Comparison of ENCODE assay signal across 11 mouse cellular contexts in the genomic region with DNA sequence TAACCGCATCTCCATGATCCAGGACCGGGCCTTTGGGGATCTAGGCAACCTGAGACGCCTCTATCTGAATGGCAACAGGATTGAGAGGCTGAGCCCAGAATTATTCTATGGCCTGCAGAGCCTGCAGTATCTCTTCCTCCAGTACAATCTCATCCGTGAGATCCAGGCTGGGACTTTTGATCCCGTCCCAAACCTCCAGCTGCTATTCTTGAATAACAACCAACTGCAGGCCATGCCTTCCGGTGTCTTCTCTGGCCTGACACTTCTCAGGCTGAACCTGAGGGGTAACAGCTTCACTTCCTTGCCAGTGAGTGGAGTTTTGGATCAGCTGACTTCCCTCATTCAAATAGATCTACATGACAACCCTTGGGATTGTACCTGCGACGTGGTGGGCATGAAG. TPM values are rescaled to one million over a fixed set of nuclear protein-coding genes. Genes with fewer than 3 reads are reported as not detected.
DNase-seq lines count a peak whose midpoint lies in the region; ATAC-seq and TF ChIP-seq lines count a peak whose summit lies in the region.
"Had no signal": no experiment of that assay in that cellular context is flagged by ENCODE, and none has a peak within 500 bp of the region (broad histone marks: within the 10 kb centered on the region; RNA-seq: fewer than 3 reads in every experiment).

No protein-coding gene starts in this region.

- H3K9me3 ChIP-seq in forebrain, embryonic 13.5 days (replicated peaks), result no peaks in the 10 kb centered on the region
- H3K9me3 ChIP-seq in forebrain, embryonic 14.5 days (replicated peaks; ENCODE audit: control insufficient read depth, low read length), result no peaks in the 10 kb centered on the region
- H3K9me3 ChIP-seq in midbrain, embryonic 10.5 days (replicated peaks), result no peaks in the 10 kb centered on the region
- no peaks in the 10 kb centered on the region for H3K9me3 ChIP-seq in midbrain, postnatal 0 days (ENCODE audit: low read length)
- no peaks in the 10 kb centered on the region for H3K9me3 ChIP-seq in hindbrain, embryonic 16.5 days (ENCODE audit: control insufficient read depth, low read length)
- no peaks in the 10 kb centered on the region for H3K9me3 ChIP-seq in neural tube, embryonic 15.5 days (replicated peaks)

- TF ChIP-seq CTCF in midbrain, postnatal 0 days (IDR thresholded peaks at IDR 0.05), result no peak

- no peak overlapping the region for H3K4me3 ChIP-seq in forebrain, embryonic 13.5 days
- no peak overlapping the region for H3K4me3 ChIP-seq in forebrain, embryonic 14.5 days (ENCODE audit: low read depth, low read length)
- no peak overlapping the region for H3K4me3 ChIP-seq in midbrain, embryonic 10.5 days
- no peak overlapping the region for H3K4me3 ChIP-seq in midbrain, postnatal 0 days (ENCODE audit: low read depth, low read length)
- no peak overlapping the region for H3K4me3 ChIP-seq in hindbrain, embryonic 16.5 days (ENCODE audit: low read length)
- no peak overlapping the region; the same call in 1 of the 2 replicates for H3K4me3 ChIP-seq in neural tube, embryonic 15.5 days (replicated peaks)

- H3K4me2 ChIP-seq in forebrain, embryonic 13.5 days, result peak overlapping the region; percentile 88
- no peak overlapping the region; the same call in 1 of the 2 replicates for H3K4me2 ChIP-seq in forebrain, embryonic 14.5 days (ENCODE audit: low read length)
- H3K4me2 ChIP-seq in midbrain, postnatal 0 days (ENCODE audit: low read depth, low read length, poor library complexity, severe bottlenecking), result no peak overlapping the region
- peak overlapping the region; percentile 76 for H3K4me2 ChIP-seq in hindbrain, embryonic 16.5 days (ENCODE audit: low read length)
- peak overlapping the region; percentile 75 for H3K4me2 ChIP-seq in neural tube, embryonic 15.5 days

- no peak overlapping the region for H3K27ac ChIP-seq in forebrain, embryonic 13.5 days
- H3K27ac ChIP-seq in forebrain, embryonic 14.5 days (ENCODE audit: low read depth, low read length), result no peak overlapping the region
- H3K27ac ChIP-seq in midbrain, embryonic 10.5 days (replicated peaks), result no peak overlapping the region
- H3K27ac ChIP-seq in midbrain, postnatal 0 days (ENCODE audit: low read depth, low read length), result no peak overlapping the region
- no peak overlapping the region for H3K27ac ChIP-seq in hindbrain, embryonic 16.5 days (ENCODE audit: low read depth, low read length)
- no peak overlapping the region for H3K27ac ChIP-seq in neural tube, embryonic 15.5 days (replicated peaks)

- peaks cover 27% of the 10 kb centered on the region for H3K4me1 ChIP-seq in forebrain, embryonic 13.5 days
- peaks cover 14% of the 10 kb centered on the region for H3K4me1 ChIP-seq in forebrain, embryonic 14.5 days (ENCODE audit: control insufficient read depth, insufficient read depth, low read length)
- peaks cover 32% of the 10 kb centered on the region for H3K4me1 ChIP-seq in midbrain, embryonic 10.5 days
- H3K4me1 ChIP-seq in midbrain, postnatal 0 days (ENCODE audit: insufficient read depth, low read length), result no peaks in the 10 kb centered on the region
- H3K4me1 ChIP-seq in hindbrain, embryonic 16.5 days (ENCODE audit: control insufficient read depth, insufficient read depth, low read depth, low read length), result peaks cover 8% of the 10 kb centered on the region
- peaks cover 33% of the 10 kb centered on the region for H3K4me1 ChIP-seq in neural tube, embryonic 15.5 days

- DNase-seq in forebrain, embryonic 14.5 days (ENCODE audit: low spot score), result no peak
- DNase-seq in midbrain, embryonic 10.5 days (ENCODE audit: low spot score), result peak; percentile 13
- no peak for DNase-seq in midbrain, postnatal 0 days (ENCODE audit: low spot score)
- DNase-seq in kidney, adult 8-10 months, result no peak
- no peak for DNase-seq in testis, postnatal 14 days (ENCODE audit: low spot score)
- DNase-seq: kidney, adult 11 months; layer of hippocampus, postnatal 36 days had no signal

- WGBS in forebrain, embryonic 13.5 days, result 76% methylated on average over 8 of the region's 8 CpGs
- WGBS in forebrain, embryonic 14.5 days, result 81% methylated on average over 8 of the region's 8 CpGs
- WGBS in midbrain, embryonic 10.5 days, result 71% methylated on average over 8 of the region's 8 CpGs
- 75% methylated on average over 8 of the region's 8 CpGs for WGBS in midbrain, postnatal 0 days
- WGBS in hindbrain, embryonic 16.5 days, result 76% methylated on average over 8 of the region's 8 CpGs
- 70% methylated on average over 8 of the region's 8 CpGs for WGBS in neural tube, embryonic 15.5 days

- peaks cover 4% of the 10 kb centered on the region for H3K36me3 ChIP-seq in forebrain, embryonic 13.5 days (ENCODE audit: poor library complexity, severe bottlenecking)
- H3K36me3 ChIP-seq in forebrain, embryonic 14.5 days (ENCODE audit: control insufficient read depth, insufficient read depth, low read length), result no peaks in the 10 kb centered on the region
- peaks cover 22% of the 10 kb centered on the region for H3K36me3 ChIP-seq in midbrain, embryonic 10.5 days
- H3K36me3 ChIP-seq in midbrain, postnatal 0 days (ENCODE audit: insufficient read depth, low read length), result peaks cover 4% of the 10 kb centered on the region; the same call in 1 of the 2 replicates
- 0 out of 2 replicates have a peak, but pooled peaks cover 3% of the 10 kb centered on the region for H3K36me3 ChIP-seq in hindbrain, embryonic 16.5 days (ENCODE audit: control insufficient read depth, insufficient read depth, low read length)
- H3K36me3 ChIP-seq in neural tube, embryonic 15.5 days, result 0 out of 2 replicates have a peak, but pooled peaks cover 7% of the 10 kb centered on the region

- H3K9ac ChIP-seq in forebrain, embryonic 13.5 days, result no peak overlapping the region
- H3K9ac ChIP-seq in forebrain, embryonic 14.5 days (ENCODE audit: low read length), result no peak overlapping the region
- no peak overlapping the region for H3K9ac ChIP-seq in midbrain, postnatal 0 days (replicated peaks; ENCODE audit: low read length, poor library complexity, severe bottlenecking)
- no peak overlapping the region for H3K9ac ChIP-seq in hindbrain, embryonic 16.5 days (ENCODE audit: low read depth, low read length)
- H3K9ac ChIP-seq in neural tube, embryonic 15.5 days (replicated peaks), result no peak overlapping the region; the same call in 1 of the 2 replicates
- H3K9ac ChIP-seq: liver, postnatal 0 days had no signal

- ATAC-seq in forebrain, embryonic 13.5 days, result no peak
- ATAC-seq in forebrain, embryonic 14.5 days, result no peak
- no peak for ATAC-seq in midbrain, postnatal 0 days (ENCODE audit: low FRiP score)
- no peak for ATAC-seq in hindbrain, embryonic 16.5 days
- no peak for ATAC-seq in neural tube, embryonic 15.5 days (ENCODE audit: low FRiP score)
- ATAC-seq: liver, postnatal 0 days had no signal

- H3K27me3 ChIP-seq in forebrain, embryonic 13.5 days, result peaks cover 8% of the 10 kb centered on the region; the same call in 1 of the 2 replicates
- H3K27me3 ChIP-seq in forebrain, embryonic 14.5 days (replicated peaks; ENCODE audit: control insufficient read depth, insufficient read depth, low read length), result 0 out of 2 replicates have a peak, but pooled peaks cover 3% of the 10 kb centered on the region
- peaks cover 26% of the 10 kb centered on the region for H3K27me3 ChIP-seq in midbrain, embryonic 10.5 days (ENCODE audit: low read depth, poor library complexity, severe bottlenecking)
- H3K27me3 ChIP-seq in midbrain, postnatal 0 days (ENCODE audit: insufficient read depth, low read length), result no peaks in the 10 kb centered on the region
- no peaks in the 10 kb centered on the region for H3K27me3 ChIP-seq in hindbrain, embryonic 16.5 days (replicated peaks; ENCODE audit: control insufficient read depth, insufficient read depth, low read length)
- H3K27me3 ChIP-seq in neural tube, embryonic 15.5 days (replicated peaks), result no peaks in the 10 kb centered on the region

RNA-seq across cellular contexts. Expression of gene Slitrk5, which starts 5.4 kb away (rescaled TPM):
- 16.1 and 18.6 TPM in 2 replicates for polyA plus RNA-seq in forebrain, embryonic 13.5 days (2015; fragmentation: Nextera tagmentation; extraction: Ambion mirVana)
- polyA plus RNA-seq in forebrain, embryonic 14.5 days (2014; fragmentation: Nextera tagmentation; extraction: Ambion mirVana), result 14.3 and 19.0 TPM in 2 replicates
- polyA plus RNA-seq in midbrain, embryonic 10.5 days (2016; fragmentation: Nextera tagmentation; extraction: Ambion mirVana), result 12.0 and 15.5 TPM in 2 replicates
- 55.0 and 55.5 TPM in 2 replicates for total RNA-seq in midbrain, postnatal 0 days (2014; rRNA removed)
- polyA plus RNA-seq in midbrain, postnatal 0 days (2015; fragmentation: Nextera tagmentation; extraction: Ambion mirVana), result 30.4 and 31.0 TPM in 2 replicates
- 34.3 and 36.2 TPM in 2 replicates for polyA plus RNA-seq in hindbrain, embryonic 16.5 days (2015; fragmentation: Nextera tagmentation; extraction: Ambion mirVana)
- polyA plus RNA-seq in neural tube, embryonic 15.5 days (2015; fragmentation: Nextera tagmentation; extraction: Ambion mirVana), result 33.1 and 36.2 TPM in 2 replicates
- polyA plus RNA-seq: liver, postnatal 0 days had no signal

Comparison
In these comparisons a context has a peak if more than half of its experiments do, and no peak if none do; other contexts are left out.
1. H3K4me2 ChIP-seq: peak in forebrain, embryonic 13.5 days (single experiment), hindbrain, embryonic 16.5 days (single experiment) and neural tube, embryonic 15.5 days (single experiment); none in forebrain, embryonic 14.5 days (single experiment) and midbrain, postnatal 0 days (single experiment).